Mouse (Mus musculus): ENCODE measurements around the gene Stard9.

- no peak for TF ChIP-seq HCFC1 (IDR thresholded peaks at IDR 0.05; ENCODE audit: low read depth, low read length)
- TF ChIP-seq CTCF (IDR thresholded peaks at IDR 0.05 in 2 of 3, conservative IDR thresholded peaks at IDR 0.05 in 1 of 3; ENCODE audit: control insufficient read depth in 1 of 3, insufficient read depth in 1 of 3, low read depth in 2 of 3, low read length in 3 of 3, poor library complexity in 1 of 3, severe bottlenecking in 1 of 3): no peak
- peak; percentile 70 for TF ChIP-seq GATA1 (IDR thresholded peaks at IDR 0.05; ENCODE audit: low read depth, low read length)
- TF ChIP-seq KAT2A (conservative IDR thresholded peaks at IDR 0.05; ENCODE audit: low read depth, low read length): no peak
- peak; percentile 50; the same call in 1 of the 2 replicates for TF ChIP-seq MYB (IDR thresholded peaks at IDR 0.05; ENCODE audit: low read depth, low read length)
- no peak for TF ChIP-seq NRF1 (IDR thresholded peaks at IDR 0.05; ENCODE audit: insufficient read depth, low read depth, low read length, poor library complexity, severe bottlenecking)
- no peak for TF ChIP-seq POLR2A (IDR thresholded peaks at IDR 0.05; ENCODE audit: control insufficient read depth in 1 of 2, insufficient read depth in 1 of 2, low read depth in 1 of 2, low read length in 2 of 2, poor library complexity in 1 of 2)
- TF ChIP-seq TCF12 (IDR thresholded peaks at IDR 0.05; ENCODE audit: low read depth, low read length): peak; percentile 76
- TF ChIP-seq MAZ (IDR thresholded peaks at IDR 0.05; ENCODE audit: low read depth, low read length): no peak
- no peak for TF ChIP-seq E2F4 (IDR thresholded peaks at IDR 0.05; ENCODE audit: borderline replicate concordance, low read depth, low read length)
- TF ChIP-seq TAL1 (IDR thresholded peaks at IDR 0.05; ENCODE audit: low read length): no peak
- peak; percentile 70 to 79 for TF ChIP-seq EP300 (IDR thresholded peaks at IDR 0.05; ENCODE audit: low read depth in 1 of 2, low read length in 2 of 2)
- no peak for TF ChIP-seq ELF1 (IDR thresholded peaks at IDR 0.05; ENCODE audit: low read depth, low read length)
- TF ChIP-seq USF1 (IDR thresholded peaks at IDR 0.05; ENCODE audit: low read depth, low read length): no peak
These were observed 81.2 kb downstream of the Stard9 start for GRCm38 (mm10) chr2:120710154-120710553.
